Mouse (Mus musculus) brain, adult 2 months (tissue): Measurements from ENCODE around the gene 5430427O19Rik.
A peak's percentile ranks its signal among the peaks of the same experiment; 100 is the strongest.

Experiments used
- DNase-seq: peaks from one replicate; pipeline ENCODE4 v3.0.0; 2011; ENCODE audit warnings: low read depth, low spot score

Gene 5430427O19Rik

GRCm38 (mm10) chrX:85869914-85870483 lies at the start of gene 5430427O19Rik:
Gene 5430427O19Rik, plus strand, starts transcription at chrX:85870354.
- no peak for DNase-seq

- DNase-seq = peak; percentile 5
These were observed 42.3 kb upstream of the 5430427O19Rik start for GRCm38 (mm10) chrX:85827719-85828453.

GRCm38 (mm10) chrX:85829000-85829399 lies 41.2 kb upstream of the 5430427O19Rik start:
- peak; percentile 37 for DNase-seq

DNA sequence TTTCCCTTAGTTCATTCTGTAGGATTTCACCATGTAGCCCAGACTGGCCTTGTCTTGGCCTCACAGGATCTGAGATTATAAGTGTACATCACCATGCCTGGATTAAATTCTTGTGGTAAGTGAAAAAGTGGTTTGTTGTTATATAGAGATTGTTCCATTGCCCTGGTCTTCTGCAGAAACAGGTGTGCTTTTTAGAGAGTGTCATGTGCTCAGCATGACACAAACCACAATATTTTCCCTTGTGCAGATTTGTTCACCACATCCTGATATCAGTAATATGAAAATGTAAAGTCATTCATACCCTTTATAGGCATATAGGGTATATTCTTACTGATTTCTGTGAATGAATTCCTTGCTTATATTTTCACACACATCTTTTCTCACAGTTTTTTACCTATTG lies 31.0 kb upstream of the 5430427O19Rik start:
- DNase-seq = no peak

GRCm38 (mm10) chrX:85855938-85856337 lies 14.2 kb upstream of the 5430427O19Rik start:
- DNase-seq = no peak

DNA sequence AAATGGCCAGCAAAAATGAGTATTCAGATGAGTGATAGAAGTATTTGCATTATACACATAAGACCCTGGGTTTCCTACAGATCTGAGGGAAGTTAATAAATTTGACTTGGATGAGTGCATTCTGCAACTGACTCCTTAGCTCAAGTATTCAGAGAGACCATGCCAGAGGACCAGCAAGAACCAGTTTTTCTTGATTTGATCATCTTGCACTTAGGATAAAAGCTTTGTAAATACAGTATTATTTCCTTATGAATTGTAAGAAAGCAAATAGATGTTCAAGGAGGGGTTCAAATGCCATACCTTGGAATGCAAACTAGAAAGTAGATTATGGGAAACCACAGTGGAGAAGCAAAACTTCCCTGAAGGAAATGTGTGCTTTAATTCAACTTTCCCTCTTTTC lies 13.0 kb upstream of the 5430427O19Rik start:
- no peak for DNase-seq

GRCm38 (mm10) chrX:85868079-85868478 lies 2.1 kb upstream of the 5430427O19Rik start:
- DNase-seq = no peak

DNA sequence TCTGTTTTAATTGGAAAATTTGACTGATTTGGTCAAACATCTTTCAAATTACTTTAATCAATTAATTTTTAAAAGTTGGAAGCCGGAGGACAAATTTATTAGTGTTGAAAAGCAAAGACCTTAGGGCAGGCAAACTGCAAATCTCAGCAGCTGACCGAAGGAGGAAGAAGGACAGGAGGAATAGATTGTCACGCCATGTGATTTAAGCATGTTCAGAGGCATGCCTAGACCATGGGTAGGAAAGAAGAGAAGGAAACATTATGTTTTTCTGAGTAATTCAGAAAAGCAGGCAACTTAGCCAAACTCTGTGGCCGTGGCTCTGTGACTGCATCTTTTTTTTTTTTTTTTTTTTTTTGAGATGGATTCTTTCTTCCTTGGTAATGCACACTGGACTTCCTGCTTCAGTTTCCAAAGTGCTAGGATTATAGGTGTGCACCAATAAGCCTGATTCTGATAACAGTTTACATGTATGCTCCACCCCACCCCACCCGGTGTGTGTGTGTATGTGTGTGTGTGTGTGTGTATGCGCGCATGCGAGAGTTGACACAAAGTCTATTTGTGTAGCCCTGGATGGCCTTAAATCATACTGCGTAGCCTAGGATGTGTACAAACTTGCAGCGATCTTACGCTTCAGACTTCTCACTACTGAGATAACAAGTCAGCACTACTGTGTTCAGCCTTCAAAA lies 1.4 kb downstream of the 5430427O19Rik start:
- DNase-seq = no peak

- no peak for DNase-seq
These were observed 4.2 kb downstream of the 5430427O19Rik start for GRCm38 (mm10) chrX:85874367-85874766.

DNA sequence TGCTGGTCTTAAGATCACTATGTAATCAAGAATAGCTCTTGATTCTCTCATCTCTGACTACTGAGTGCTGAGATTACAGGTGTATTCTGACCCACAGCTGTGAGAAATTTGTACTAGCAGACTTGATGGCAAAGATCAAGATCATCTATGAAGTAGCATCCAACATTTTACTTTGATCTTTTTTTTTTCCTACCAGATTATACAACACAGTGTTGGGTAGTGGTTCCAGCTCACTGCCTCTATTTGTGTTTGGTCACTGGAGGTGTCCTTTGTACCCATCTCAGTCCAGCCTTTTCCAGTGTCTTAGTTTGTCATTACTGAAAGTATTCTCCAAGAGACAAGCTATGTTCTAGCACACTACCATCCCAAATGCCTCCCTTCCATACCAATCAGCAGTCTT lies 5.8 kb downstream of the 5430427O19Rik start:
- DNase-seq = no peak

GRCm38 (mm10) chrX:85877747-85878146 lies 7.6 kb downstream of the 5430427O19Rik start:
- DNase-seq = no peak

GRCm38 (mm10) chrX:85878293-85878692 lies 8.1 kb downstream of the 5430427O19Rik start:
- no peak for DNase-seq

GRCm38 (mm10) chrX:85879198-85879977 lies 9.2 kb downstream of the 5430427O19Rik start:
- DNase-seq = peak; percentile 57

- peak; percentile 5 for DNase-seq
These were observed 16.5 kb downstream of the 5430427O19Rik start for GRCm38 (mm10) chrX:85886651-85887050.

- no peak for DNase-seq
These were observed 31.0 kb downstream of the 5430427O19Rik start for GRCm38 (mm10) chrX:85901195-85901594.

DNA sequence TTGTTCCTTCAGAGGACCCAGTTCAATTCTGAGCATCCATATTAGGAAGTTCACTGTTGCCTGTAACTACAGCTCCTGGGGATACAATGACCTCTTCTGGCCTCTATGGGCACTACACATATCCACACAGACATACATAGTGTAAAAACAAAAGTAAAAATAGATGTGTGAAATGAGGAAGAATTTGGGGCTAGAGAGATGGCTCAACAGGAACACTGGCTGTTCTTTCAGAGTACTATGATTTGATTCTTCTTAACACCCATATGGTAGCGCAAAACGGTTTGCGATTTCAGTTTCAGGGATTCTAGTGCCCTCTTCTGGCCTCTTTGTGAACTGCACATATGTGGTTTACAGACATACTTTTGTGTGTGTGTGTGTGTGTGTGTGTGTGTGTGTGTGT lies 48.9 kb downstream of the 5430427O19Rik start:
- DNase-seq = peak; percentile 16

- DNase-seq = peak; percentile 22
These were observed 62.8 kb downstream of the 5430427O19Rik start for GRCm38 (mm10) chrX:85932991-85933390.
